Mouse (Mus musculus) liver, embryonic 14.5 days (tissue): ENCODE data around the gene Kirrel3.

Experiments
- CTCF ChIP-seq: IDR thresholded peaks from 2 replicates; pipeline ENCODE4 v1.5.1; 2016; ENCODE audit warnings: antibody characterized with exemption, low read depth, control low read depth
- EP300 ChIP-seq: IDR thresholded peaks from 2 replicates; pipeline ENCODE4 v1.6.1; 2016; ENCODE audit warnings: antibody characterized with exemption, low read depth

DNA sequence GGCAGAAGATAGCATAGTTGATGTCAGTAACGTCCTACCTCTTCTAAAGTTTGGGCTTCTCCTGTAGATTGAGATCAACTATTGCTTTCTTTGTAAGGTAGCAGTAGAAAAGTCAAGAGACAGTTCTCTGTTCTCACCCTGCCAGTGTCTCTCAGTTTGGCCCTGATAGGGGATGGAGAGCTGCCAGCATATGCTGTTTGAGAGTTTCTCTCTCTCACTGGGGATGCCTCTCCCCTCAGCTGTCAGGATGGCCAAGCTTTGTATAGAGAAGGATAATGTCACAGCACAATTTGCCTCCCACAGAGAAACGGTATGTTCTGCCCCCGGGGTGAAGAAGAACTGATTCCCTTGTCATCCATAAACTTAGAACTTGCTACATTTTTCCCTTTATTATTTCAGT is 6.4 kb downstream of the Kirrel3 start:
- TF ChIP-seq CTCF (no peak), EP300 (no peak)
